Mouse (Mus musculus) heart, embryonic 14.5 days (tissue): ENCODE results near the gene Hmcn1. TPM values are rescaled to one million over a fixed set of nuclear protein-coding genes. Genes with fewer than 3 reads are reported as not detected.

ENCODE experiments used
- ATAC-seq: fragments of 200-750 bp; cut with Nextera tagmentation; 2 replicates; pipeline ENCODE4 v1.8.0; 2017; ENCODE audit warnings: low read depth, moderate TSS enrichment; ENCODE audit not compliant: insufficient number of reproducible peaks, insufficient read depth, low FRiP score
- H3K27ac ChIP-seq, 2 experiments: fragments of 200-500 bp in 1 of 2; fragments of 300-500 bp in 1 of 2; sonication (generic) in 1 of 2; replicated peaks in 1 of 2; 2 replicates each; pipeline ENCODE4 v1.5.1; 2012 to 2014; ENCODE audit warnings: low read depth in 2 of 2, low read length in 2 of 2, control low read depth in 1 of 2, mild to moderate bottlenecking in 1 of 2, mixed read lengths in 1 of 2; ENCODE audit not compliant: control insufficient read depth in 1 of 2, insufficient read depth in 1 of 2
- H3K27me3 ChIP-seq: fragments of 300-500 bp; sonication (generic); 2 replicates; pipeline ENCODE4 v1.6.1; 2014; ENCODE audit warnings: mild to moderate bottlenecking, low read length, control low read depth; ENCODE audit not compliant: control insufficient read depth, insufficient read depth
- H3K36me3 ChIP-seq: fragments of 300-500 bp; sonication (generic); 2 replicates; pipeline ENCODE4 v1.6.1; 2014; ENCODE audit warnings: mild to moderate bottlenecking, control low read depth, low read length, mixed read lengths; ENCODE audit not compliant: control insufficient read depth, insufficient read depth
- H3K4me1 ChIP-seq, 2 experiments: fragments of 200-500 bp in 1 of 2; fragments of 300-500 bp in 1 of 2; sonication (generic) in 1 of 2; 2 replicates each; pipeline ENCODE4 v1.6.1; 2012 to 2014; ENCODE audit warnings: low read length in 2 of 2, control low read depth in 1 of 2, mixed read lengths in 1 of 2; ENCODE audit not compliant: control insufficient read depth in 2 of 2, insufficient read depth in 2 of 2
- H3K4me2 ChIP-seq: fragments of 300-500 bp; sonication (generic); 2 replicates; pipeline ENCODE4 v1.6.1; 2014; ENCODE audit warnings: mild to moderate bottlenecking, low read length
- H3K4me3 ChIP-seq, 2 experiments: fragments of 200-500 bp in 1 of 2; fragments of 300-500 bp in 1 of 2; sonication (generic) in 1 of 2; 2 replicates each; pipeline ENCODE4 v1.5.1; 2012 to 2014; ENCODE audit warnings: low read length in 2 of 2, mild to moderate bottlenecking in 2 of 2, control low read depth in 1 of 2, low read depth in 1 of 2, moderate library complexity in 1 of 2; ENCODE audit not compliant: control insufficient read depth in 1 of 2, insufficient read depth in 1 of 2
- H3K9ac ChIP-seq: fragments of 300-500 bp; sonication (generic); 2 replicates; pipeline ENCODE4 v1.6.1; 2014; ENCODE audit warnings: mild to moderate bottlenecking, low read length
- H3K9me3 ChIP-seq: fragments of 300-500 bp; sonication (generic); 2 replicates; pipeline ENCODE4 v1.6.1; 2016; ENCODE audit warnings: low read length, control low read depth; ENCODE audit not compliant: control insufficient read depth
- WGBS: fragments of 180-500 bp; shearing (Covaris S2); extraction: QIAGEN DNeasy Blood & Tissue Kit; methylation state at CpG from one replicate; pipeline ENCODE4 v1.1.7; 2014; 5-methylcytosine and 5-hydroxymethylcytosine counted together
- polyA plus RNA-seq: library from polyadenylated mRNA; unstranded; fragments of >200 nt; fragmentation: Nextera tagmentation; extraction: Ambion mirVana; gene quantifications from 2 replicates; pipeline ENCODE4 v1.2.1, GENCODE M21; 2014

Gene Hmcn1
- polyA plus RNA-seq, 1 experiment from 2014 or later: 35.1 TPM

DNA sequence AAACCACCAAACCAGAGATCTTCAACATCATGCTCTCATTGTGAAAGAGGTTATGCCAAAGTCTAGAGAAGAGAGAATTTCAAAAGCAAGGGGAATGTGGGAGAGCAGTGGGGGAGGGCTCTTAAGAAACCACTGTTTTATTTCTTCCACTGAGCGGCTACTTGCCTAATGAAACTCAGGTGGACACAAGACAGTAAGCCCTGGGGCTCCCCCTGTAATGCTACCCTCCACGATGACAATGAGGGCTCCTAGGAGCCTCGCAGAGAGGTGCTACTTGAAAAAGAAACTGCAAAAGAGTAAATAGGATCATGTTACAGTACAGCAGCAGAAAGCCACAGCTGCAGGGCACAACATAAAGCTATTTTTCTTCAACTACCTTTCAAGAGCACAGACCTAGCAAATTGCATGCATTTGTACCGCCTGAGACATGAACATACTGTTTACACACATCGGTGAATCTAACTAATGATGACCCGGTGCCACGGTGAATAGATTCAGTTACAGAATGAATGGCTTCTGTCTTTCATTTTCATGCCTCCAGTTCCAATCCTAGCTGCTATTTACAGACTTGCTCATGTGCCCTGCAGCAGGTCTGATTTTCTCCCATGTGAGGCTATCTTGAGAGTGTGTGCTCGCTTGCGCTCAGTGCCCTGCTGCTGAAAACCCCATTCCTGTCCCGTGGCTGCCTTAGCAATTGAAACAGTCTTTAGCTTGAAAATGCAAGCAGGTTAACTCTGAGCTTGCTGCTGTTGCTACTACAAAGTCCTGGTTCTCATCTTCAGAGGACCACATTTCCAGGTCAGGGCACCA is 1.3 kb downstream of the Hmcn1 start:
- ATAC-seq: peak; percentile 40; the same call in 1 of the 2 replicates
- 2% methylated on average over 10 of the region's 10 CpGs for WGBS
- peaks cover 4 to 22% of the 10 kb centered on the region in 2 experiments; a peak in 3 of 4 replicates for H3K4me1 ChIP-seq
- H3K27me3 ChIP-seq: no peaks in the 10 kb centered on the region
- H3K9ac ChIP-seq: peak overlapping the region; percentile 87
- peak overlapping the region; percentile 89 to 92 for H3K27ac ChIP-seq
- H3K4me3 ChIP-seq: peak overlapping the region; percentile 63 to 74
- H3K36me3 ChIP-seq: no peaks in the 10 kb centered on the region
- peaks cover 3% of the 10 kb centered on the region; the same call in 1 of the 2 replicates for H3K9me3 ChIP-seq
- peak overlapping the region; percentile 73 for H3K4me2 ChIP-seq

DNA sequence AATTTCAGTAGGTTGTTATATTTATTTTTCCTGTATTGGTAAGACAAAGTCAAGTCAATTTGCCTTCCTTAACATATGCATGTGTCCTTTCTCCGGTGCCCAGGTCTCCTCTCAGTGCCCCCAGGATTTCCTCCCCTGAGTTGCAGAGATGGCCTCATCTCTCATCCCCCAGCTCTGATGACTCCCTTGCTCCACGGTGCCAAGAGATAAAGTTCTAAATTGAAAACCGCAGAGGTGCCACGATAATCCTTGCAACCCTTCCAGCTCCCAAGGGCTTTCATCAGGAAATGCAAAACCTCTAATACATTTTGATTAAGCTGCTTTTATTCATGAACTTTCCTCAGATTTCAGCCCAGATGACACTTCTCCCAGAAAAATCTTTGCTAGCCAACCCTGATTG is 8.3 kb downstream of the Hmcn1 start:
- peak overlapping the region; percentile 66 to 76 for H3K27ac ChIP-seq
- H3K4me1 ChIP-seq: peaks cover 15 to 56% of the 10 kb centered on the region in 2 experiments
- H3K4me3 ChIP-seq: 0 out of 4 replicates have a peak overlapping the region, but pooled peaks of 1 of the 2 experiments have one; percentile 1
- H3K36me3 ChIP-seq: no peaks in the 10 kb centered on the region
- H3K4me2 ChIP-seq: peak overlapping the region; percentile 47
- no peaks in the 10 kb centered on the region for H3K27me3 ChIP-seq
- no peak for ATAC-seq
- no peak overlapping the region for H3K9ac ChIP-seq
- H3K9me3 ChIP-seq: no peaks in the 10 kb centered on the region
- WGBS: under 1% methylated on average over 4 of the region's 4 CpGs

DNA sequence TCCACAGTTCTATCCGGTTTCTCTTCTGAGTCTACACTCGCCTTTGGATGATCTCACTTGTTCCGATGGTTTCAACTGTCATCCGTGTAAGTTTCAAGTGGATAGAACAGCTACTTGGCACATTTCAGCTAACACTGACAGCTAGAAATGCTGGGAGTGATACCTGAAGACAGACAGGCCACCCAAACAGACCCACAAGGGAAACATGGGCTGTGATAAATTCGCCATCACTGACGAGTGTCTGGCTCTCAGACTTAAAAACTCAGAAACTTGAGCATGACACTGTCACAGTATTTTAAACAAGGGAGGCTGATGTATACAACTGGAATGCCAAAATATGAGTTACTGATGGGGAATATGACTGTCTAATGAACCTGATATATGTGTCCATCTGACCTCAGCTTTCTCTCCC is 9.1 kb downstream of the Hmcn1 start:
- 20% methylated on average over 6 of the region's 6 CpGs for WGBS
- Histone ChIP-seq H3K4me1 (peaks cover 15 to 54% of the 10 kb centered on the region in 2 experiments), H3K9ac (no peak overlapping the region), H3K4me3 (peak overlapping the region in 1 of 2 experiments; percentile 1; a peak in 1 of 4 replicates), H3K4me2 (peak overlapping the region; percentile 47), H3K27me3 (no peaks in the 10 kb centered on the region), H3K9me3 (no peaks in the 10 kb centered on the region), H3K27ac (peak overlapping the region; percentile 76 to 80), H3K36me3 (no peaks in the 10 kb centered on the region)
- ATAC-seq: no peak

DNA sequence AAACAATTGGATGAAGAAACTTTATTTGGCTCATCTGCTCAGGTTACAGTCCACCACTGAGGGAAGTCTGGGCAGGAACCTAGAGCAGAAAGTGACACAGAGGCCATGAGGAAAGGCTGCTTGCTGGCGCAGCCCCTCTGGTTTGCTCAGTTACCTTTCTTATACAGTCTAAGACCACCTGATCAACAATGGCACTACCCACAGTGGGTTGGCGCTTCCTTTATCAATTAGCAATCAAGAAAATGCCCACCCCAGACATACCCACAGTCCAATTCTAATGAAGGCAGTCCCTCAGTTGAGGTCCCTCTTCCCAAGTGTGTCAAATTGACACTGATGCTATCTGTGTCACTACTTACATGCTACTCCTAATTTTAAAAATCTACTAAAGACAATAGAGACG is 14.6 kb downstream of the Hmcn1 start:
- no peak for ATAC-seq
- no peak overlapping the region for H3K4me3 ChIP-seq
- H3K9ac ChIP-seq: no peak overlapping the region
- H3K36me3 ChIP-seq: no peaks in the 10 kb centered on the region
- H3K9me3 ChIP-seq: no peaks in the 10 kb centered on the region
- peaks cover 3 to 38% of the 10 kb centered on the region in 2 experiments; a peak in 3 of 4 replicates for H3K4me1 ChIP-seq
- no peak overlapping the region for H3K27ac ChIP-seq
- 77% methylated on average over 3 of the region's 3 CpGs for WGBS
- H3K27me3 ChIP-seq: no peaks in the 10 kb centered on the region
- no peak overlapping the region for H3K4me2 ChIP-seq

DNA sequence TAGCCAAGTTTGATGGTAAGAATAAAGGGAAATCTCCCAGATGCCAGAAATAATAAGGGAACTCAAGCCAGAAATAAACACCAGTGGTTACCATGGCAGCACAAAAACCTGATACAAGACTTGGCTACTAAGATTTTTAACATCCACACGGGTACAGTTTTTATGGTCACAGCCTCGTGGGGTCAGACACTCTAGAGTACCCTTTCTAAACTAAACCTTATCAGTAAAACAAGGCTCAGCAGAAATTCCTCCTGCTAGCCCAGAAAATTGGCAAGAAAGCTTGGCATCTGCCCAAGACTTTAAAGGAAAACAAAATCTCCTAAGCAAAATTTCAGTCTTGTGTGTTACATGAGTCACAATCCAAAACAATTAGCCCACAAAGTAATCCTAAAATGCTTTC is 17.0 kb downstream of the Hmcn1 start:
- ATAC-seq: no peak
- Histone ChIP-seq H3K27me3 (no peaks in the 10 kb centered on the region), H3K27ac (peak overlapping the region in 1 of 2 experiments; percentile 19; a peak in 3 of 4 replicates), H3K4me3 (no peak overlapping the region), H3K4me2 (peak overlapping the region; percentile 27), H3K9ac (peak overlapping the region; percentile 12; the same call in 1 of the 2 replicates), H3K4me1 (peaks cover 2 to 33% of the 10 kb centered on the region in 2 experiments; a peak in 3 of 4 replicates), H3K9me3 (no peaks in the 10 kb centered on the region), H3K36me3 (no peaks in the 10 kb centered on the region)
- WGBS: 3% methylated on average over 2 of the region's 2 CpGs

DNA sequence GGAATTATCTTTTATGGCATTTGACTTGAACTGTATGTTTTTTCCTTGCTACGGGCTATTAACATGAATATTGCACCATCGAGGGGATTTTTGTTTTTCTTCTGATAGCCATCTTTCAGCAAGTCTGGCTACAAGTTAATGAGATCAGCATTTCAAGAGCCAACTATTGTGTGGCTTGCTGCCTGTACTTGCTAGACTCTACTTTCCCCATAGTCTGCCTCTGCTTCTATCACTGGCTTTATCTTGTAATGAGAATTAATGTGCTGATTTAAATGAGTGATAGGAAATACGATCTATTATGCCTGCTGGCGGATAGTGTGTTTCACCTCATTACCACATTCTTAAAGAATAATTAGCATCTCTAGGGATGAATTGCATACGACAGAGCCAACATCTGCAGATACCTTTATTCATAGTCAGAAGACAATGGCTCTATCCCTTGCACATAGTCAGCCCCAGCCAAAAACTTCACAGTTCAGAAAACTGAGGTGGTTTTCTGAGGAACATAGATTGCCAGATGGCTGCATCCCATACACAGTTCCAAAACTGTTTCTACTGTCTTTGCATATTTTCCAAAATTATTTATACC is 33.7 kb downstream of the Hmcn1 start:
- Histone ChIP-seq H3K9me3 (no peaks in the 10 kb centered on the region), H3K9ac (no peak overlapping the region), H3K27me3 (no peaks in the 10 kb centered on the region), H3K27ac (no peak overlapping the region), H3K4me3 (no peak overlapping the region), H3K4me1 (peaks cover 0 to 19% of the 10 kb centered on the region in 2 experiments; a peak in 3 of 4 replicates), H3K36me3 (no peaks in the 10 kb centered on the region), H3K4me2 (no peak overlapping the region)
- 73% methylated on average over 5 of the region's 5 CpGs for WGBS
- no peak for ATAC-seq

DNA sequence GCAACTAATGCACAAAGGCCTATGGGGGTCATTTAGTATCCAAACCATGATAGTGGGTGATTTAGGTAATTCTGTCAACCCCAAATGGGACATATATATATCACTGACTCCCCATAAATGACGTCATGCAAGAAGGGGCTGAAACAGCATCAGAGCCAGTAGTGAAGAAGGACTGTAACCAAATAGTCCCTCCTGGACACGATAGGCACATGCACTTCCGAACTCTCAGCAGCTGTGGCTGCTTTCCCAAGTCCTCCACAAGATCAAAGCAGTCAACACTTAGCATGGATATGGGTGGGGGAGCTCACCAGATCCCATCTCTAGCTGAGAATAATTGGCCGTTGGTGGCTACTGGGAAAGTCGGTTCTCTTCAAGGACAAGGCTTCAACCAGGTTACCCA is 42.2 kb downstream of the Hmcn1 start:
- no peak overlapping the region for H3K9ac ChIP-seq
- no peaks in the 10 kb centered on the region for H3K27me3 ChIP-seq
- H3K9me3 ChIP-seq: no peaks in the 10 kb centered on the region
- H3K4me2 ChIP-seq: no peak overlapping the region
- H3K4me3 ChIP-seq: no peak overlapping the region
- WGBS: 75% methylated on average over 5 of the region's 5 CpGs
- H3K27ac ChIP-seq: no peak overlapping the region
- no peaks in the 10 kb centered on the region for H3K36me3 ChIP-seq
- ATAC-seq: no peak
- H3K4me1 ChIP-seq: peaks cover 9 to 17% of the 10 kb centered on the region in 2 experiments
